In the genomic region with DNA sequence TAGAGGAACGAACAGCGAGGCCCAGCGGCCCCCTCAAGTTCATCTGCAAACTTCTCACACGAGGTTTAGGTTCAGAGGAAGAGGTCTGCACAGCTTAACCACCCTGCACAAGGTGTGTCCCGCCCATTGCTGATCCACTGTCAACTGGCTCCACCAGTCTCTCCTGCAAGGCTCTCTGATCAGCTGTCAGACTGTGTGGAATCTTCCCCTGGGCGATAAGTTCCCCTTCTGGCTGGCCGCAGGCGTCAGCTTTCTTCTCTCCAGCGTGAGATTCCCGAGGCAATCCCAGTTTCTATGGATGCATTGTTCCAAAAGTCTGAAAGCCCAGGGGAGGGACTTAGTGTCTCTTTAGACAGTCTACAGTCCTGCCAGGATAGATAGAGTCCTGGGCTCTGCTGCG, we compare ENCODE assay signal across 13 mouse cellular contexts. TPM values are rescaled to one million over a fixed set of nuclear protein-coding genes. Genes with fewer than 3 reads are reported as not detected.
A peak's percentile ranks its signal among the peaks of the same experiment; 100 is the strongest.
DNase-seq lines count a peak whose midpoint lies in the region; ATAC-seq and TF ChIP-seq lines count a peak whose summit lies in the region.
"Had no signal": no experiment of that assay in that cellular context is flagged by ENCODE, and none has a peak within 500 bp of the region (broad histone marks: within the 10 kb centered on the region; RNA-seq: fewer than 3 reads in every experiment).

No protein-coding gene starts in this region.

- H3K9me3 ChIP-seq in embryonic facial prominence, embryonic 11.5 days (replicated peaks; ENCODE audit: control insufficient read depth, low read length) = no peaks in the 10 kb centered on the region
- no peaks in the 10 kb centered on the region for H3K9me3 ChIP-seq in embryonic facial prominence, embryonic 10.5 days
- H3K9me3 ChIP-seq in heart, embryonic 16.5 days (replicated peaks; ENCODE audit: control insufficient read depth, low read length) = no peaks in the 10 kb centered on the region
- H3K9me3 ChIP-seq in ES-E14 (ENCODE audit: control insufficient read depth, insufficient read depth, low read depth, low read length) = no peaks in the 10 kb centered on the region
- H3K9me3 ChIP-seq in intestine, postnatal 0 days (ENCODE audit: control insufficient read depth) = no peaks in the 10 kb centered on the region
- H3K9me3 ChIP-seq: liver, embryonic 12.5 days had no signal

- H3K4me3 ChIP-seq in embryonic facial prominence, embryonic 11.5 days (ENCODE audit: low read depth, low read length) = no peak overlapping the region
- H3K4me3 ChIP-seq in embryonic facial prominence, embryonic 10.5 days = no peak overlapping the region
- H3K4me3 ChIP-seq in heart, embryonic 16.5 days (ENCODE audit: low read length) = no peak overlapping the region
- H3K4me3 ChIP-seq in ES-E14 (ENCODE audit: insufficient read depth in 1 of 2, low read depth in 1 of 2, low read length in 2 of 2, poor library complexity in 1 of 2, severe bottlenecking in 1 of 2) = no peak overlapping the region
- H3K4me3 ChIP-seq in intestine, postnatal 0 days (ENCODE audit: low read depth, low read length) = no peak overlapping the region
- H3K4me3 ChIP-seq: liver, embryonic 12.5 days had no signal

- H3K4me1 ChIP-seq in embryonic facial prominence, embryonic 11.5 days (ENCODE audit: control insufficient read depth, insufficient read depth, low read length) = peaks cover 3% of the 10 kb centered on the region; the same call in 1 of the 2 replicates
- peaks cover 48% of the 10 kb centered on the region for H3K4me1 ChIP-seq in embryonic facial prominence, embryonic 10.5 days
- peaks cover 41% of the 10 kb centered on the region for H3K4me1 ChIP-seq in heart, embryonic 16.5 days (ENCODE audit: control insufficient read depth, insufficient read depth, low read length)
- H3K4me1 ChIP-seq in ES-E14 (ENCODE audit: control insufficient read depth in 2 of 2, insufficient read depth in 2 of 2, low read length in 2 of 2, poor library complexity in 1 of 2) = peaks cover 0 to 11% of the 10 kb centered on the region in 2 experiments; a peak in 1 of 4 replicates
- H3K4me1 ChIP-seq in intestine, postnatal 0 days (replicated peaks; ENCODE audit: control insufficient read depth, insufficient read depth, low read length) = peaks cover 12% of the 10 kb centered on the region; the same call in 1 of the 2 replicates

- ATAC-seq in embryonic facial prominence, embryonic 11.5 days (replicated peaks; ENCODE audit: insufficient number of reproducible peaks, low FRiP score, low TSS enrichment, low read depth) = no peak
- ATAC-seq in heart, embryonic 16.5 days (replicated peaks; ENCODE audit: extremely low read depth, insufficient read depth, low FRiP score) = no peak
- no peak for ATAC-seq in intestine, postnatal 0 days
- ATAC-seq: liver, embryonic 12.5 days; lung, postnatal 0 days had no signal

- H3K4me2 ChIP-seq in embryonic facial prominence, embryonic 11.5 days (ENCODE audit: low read depth, low read length) = no peak overlapping the region
- H3K4me2 ChIP-seq in heart, embryonic 16.5 days (ENCODE audit: low read depth, low read length) = no peak overlapping the region
- no peak overlapping the region for H3K4me2 ChIP-seq in intestine, postnatal 0 days (replicated peaks; ENCODE audit: low read depth)
- H3K4me2 ChIP-seq: hindbrain, embryonic 14.5 days; liver, embryonic 12.5 days had no signal

- WGBS in embryonic facial prominence, embryonic 11.5 days = 36% methylated on average over 11 of the region's 11 CpGs
- WGBS in embryonic facial prominence, embryonic 10.5 days = 35% methylated on average over 11 of the region's 11 CpGs
- 28% methylated on average over 11 of the region's 11 CpGs for WGBS in heart, embryonic 16.5 days
- WGBS in intestine, postnatal 0 days = 32% methylated on average over 11 of the region's 11 CpGs

- no peaks in the 10 kb centered on the region for H3K27me3 ChIP-seq in embryonic facial prominence, embryonic 11.5 days (ENCODE audit: control insufficient read depth, insufficient read depth, low read length)
- H3K27me3 ChIP-seq in embryonic facial prominence, embryonic 10.5 days (replicated peaks; ENCODE audit: low read depth, poor library complexity, severe bottlenecking) = no peaks in the 10 kb centered on the region
- H3K27me3 ChIP-seq in heart, embryonic 16.5 days (ENCODE audit: control insufficient read depth, insufficient read depth, low read length) = no peaks in the 10 kb centered on the region
- H3K27me3 ChIP-seq in intestine, postnatal 0 days (replicated peaks; ENCODE audit: control insufficient read depth, insufficient read depth, low read length) = no peaks in the 10 kb centered on the region
- H3K27me3 ChIP-seq: liver, embryonic 12.5 days had no signal

- intact Hi-C loops in left cerebral cortex, postnatal 4 days (cut with DNase I) = no loop called here

- in situ Hi-C loops in ES-E14 (cut with MboI; ENCODE audit: low sequenced_read_pairs in 2 of 2, unreplicated experiment in 2 of 2) = no loop called here

- DNase-seq in embryonic facial prominence, embryonic 11.5 days (ENCODE audit: low spot score) = peak; percentile 17
- no peak for DNase-seq in embryonic facial prominence, embryonic 10.5 days (ENCODE audit: low spot score)
- no peak for DNase-seq in heart, adult 9 months (ENCODE audit: low spot score in 2 of 2)
- DNase-seq in ES-E14 (ENCODE audit: low read depth, low spot score) = peak; percentile 26
- DNase-seq in left cerebral cortex, postnatal 4 days = no peak
- no peak for DNase-seq in lung, postnatal 10 days
- DNase-seq: cerebellum, adult 11 months; kidney, adult 8-10 months had no signal

- TF ChIP-seq CTCF in intestine, postnatal 0 days (IDR thresholded peaks at IDR 0.05; ENCODE audit: low read depth) = no peak

- H3K9ac ChIP-seq in embryonic facial prominence, embryonic 11.5 days (replicated peaks; ENCODE audit: low read length) = no peak overlapping the region
- H3K9ac ChIP-seq in heart, embryonic 16.5 days (ENCODE audit: low read length) = peak overlapping the region; percentile 1; the same call in 1 of the 2 replicates
- no peak overlapping the region for H3K9ac ChIP-seq in ES-E14 (ENCODE audit: insufficient read depth, low read depth, low read length, poor library complexity, severe bottlenecking)
- H3K9ac ChIP-seq in intestine, postnatal 0 days (ENCODE audit: low read depth, low read length) = no peak overlapping the region
- H3K9ac ChIP-seq: hindbrain, embryonic 14.5 days; liver, embryonic 12.5 days had no signal

- no peak overlapping the region for H3K27ac ChIP-seq in embryonic facial prominence, embryonic 11.5 days (replicated peaks; ENCODE audit: low read depth, low read length)
- no peak overlapping the region for H3K27ac ChIP-seq in embryonic facial prominence, embryonic 10.5 days (replicated peaks)
- peak overlapping the region; percentile 77 for H3K27ac ChIP-seq in heart, embryonic 16.5 days (ENCODE audit: low read length)
- no peak overlapping the region for H3K27ac ChIP-seq in ES-E14 (ENCODE audit: insufficient read depth, low read depth, low read length, poor library complexity, severe bottlenecking)
- H3K27ac ChIP-seq in intestine, postnatal 0 days (ENCODE audit: low read depth, low read length) = peak overlapping the region; percentile 15; the same call in 1 of the 2 replicates
- H3K27ac ChIP-seq: hindbrain, embryonic 14.5 days; liver, embryonic 12.5 days had no signal

- no peaks in the 10 kb centered on the region for H3K36me3 ChIP-seq in embryonic facial prominence, embryonic 11.5 days (replicated peaks; ENCODE audit: control insufficient read depth, insufficient read depth, low read depth, low read length)
- no peaks in the 10 kb centered on the region for H3K36me3 ChIP-seq in embryonic facial prominence, embryonic 10.5 days (replicated peaks)
- H3K36me3 ChIP-seq in heart, embryonic 16.5 days (ENCODE audit: control insufficient read depth, insufficient read depth) = no peaks in the 10 kb centered on the region
- no peaks in the 10 kb centered on the region for H3K36me3 ChIP-seq in ES-E14 (ENCODE audit: control insufficient read depth, insufficient read depth, low read length, poor library complexity, severe bottlenecking)
- no peaks in the 10 kb centered on the region for H3K36me3 ChIP-seq in intestine, postnatal 0 days (ENCODE audit: control insufficient read depth, insufficient read depth)
- H3K36me3 ChIP-seq: liver, embryonic 12.5 days had no signal

TF ChIP-seq in ES-E14, 5 proteins besides CTCF, POLR2A, EP300 and RAD21:
- TF ChIP-seq ZC3H11A (IDR thresholded peaks at IDR 0.05; ENCODE audit: borderline replicate concordance, low read depth, low read length) (no peak), HCFC1 (IDR thresholded peaks at IDR 0.05; ENCODE audit: borderline replicate concordance, insufficient read depth, low read length) (no peak), MAFK (IDR thresholded peaks at IDR 0.05; ENCODE audit: insufficient read depth, low read depth, low read length) (no peak), CHD2 (IDR thresholded peaks at IDR 0.05; ENCODE audit: low read depth, low read length) (no peak), ZNF384 (IDR thresholded peaks at IDR 0.05; ENCODE audit: low read depth, low read length) (no peak)

RNA-seq across cellular contexts. Expression of a gene that starts 38.0 kb away (rescaled TPM):
- polyA plus RNA-seq in embryonic facial prominence, embryonic 11.5 days (2014; fragmentation: Nextera tagmentation; extraction: Ambion mirVana) = 46.6 and 56.5 TPM in 2 replicates
- 85.7 and 95.6 TPM in 2 replicates for polyA plus RNA-seq in embryonic facial prominence, embryonic 10.5 days (2016; fragmentation: Nextera tagmentation; extraction: Ambion mirVana)
- 130 and 146 TPM in 2 replicates for polyA plus RNA-seq in heart, embryonic 16.5 days (2015; fragmentation: Nextera tagmentation; extraction: Ambion mirVana)
- 23.9 and 26.7 TPM in 2 replicates for total RNA-seq in ES-E14 (2012; rRNA removed)
- 39.0 and 39.8 TPM in 2 replicates for polyA plus RNA-seq in intestine, postnatal 0 days (2015; fragmentation: Nextera tagmentation; extraction: Ambion mirVana)
- total RNA-seq in left cerebral cortex, postnatal 4 days (2021) = 1 to 10 TPM; 7.5 to 8.1 TPM

RNA-seq across cellular contexts. Expression of a gene that starts 58.3 kb away (rescaled TPM):
- polyA plus RNA-seq in embryonic facial prominence, embryonic 11.5 days (2014; fragmentation: Nextera tagmentation; extraction: Ambion mirVana) = 155 and 158 TPM in 2 replicates
- polyA plus RNA-seq in embryonic facial prominence, embryonic 10.5 days (2016; fragmentation: Nextera tagmentation; extraction: Ambion mirVana) = 176 and 179 TPM in 2 replicates
- 95.8 and 103 TPM in 2 replicates for polyA plus RNA-seq in heart, embryonic 16.5 days (2015; fragmentation: Nextera tagmentation; extraction: Ambion mirVana)
- 120 and 123 TPM in 2 replicates for total RNA-seq in ES-E14 (2012; rRNA removed)
- polyA plus RNA-seq in intestine, postnatal 0 days (2015; fragmentation: Nextera tagmentation; extraction: Ambion mirVana) = 62.8 and 63.5 TPM in 2 replicates
- 10 to 100 TPM; 85.7 to 98.0 TPM for total RNA-seq in left cerebral cortex, postnatal 4 days (2021)

Comparison
In these comparisons a context has a peak if more than half of its experiments do, and no peak if none do; other contexts are left out.
1. DNase-seq: peak in embryonic facial prominence, embryonic 11.5 days (single experiment) and ES-E14 (single experiment); none in embryonic facial prominence, embryonic 10.5 days (single experiment), heart, adult 9 months (0 of 2), left cerebral cortex, postnatal 4 days (single experiment) and lung, postnatal 10 days (single experiment).
2. H3K27ac ChIP-seq: peak in heart, embryonic 16.5 days (single experiment) and intestine, postnatal 0 days (single experiment); none in embryonic facial prominence, embryonic 11.5 days (single experiment), embryonic facial prominence, embryonic 10.5 days (single experiment) and ES-E14 (single experiment).